Mouse (Mus musculus) kidney, adult 9 months (tissue): ENCODE measurements around the gene Prdm9.
"Not testable (repeated sequence)": the region's sequence is repeated elsewhere in the genome, so short reads cannot be mapped to it uniquely, and the experiment has no call there.

Source experiments
- DNase-seq: peaks from one replicate; pipeline ENCODE4 v3.0.0; 2022

The Prdm9 gene

DNA sequence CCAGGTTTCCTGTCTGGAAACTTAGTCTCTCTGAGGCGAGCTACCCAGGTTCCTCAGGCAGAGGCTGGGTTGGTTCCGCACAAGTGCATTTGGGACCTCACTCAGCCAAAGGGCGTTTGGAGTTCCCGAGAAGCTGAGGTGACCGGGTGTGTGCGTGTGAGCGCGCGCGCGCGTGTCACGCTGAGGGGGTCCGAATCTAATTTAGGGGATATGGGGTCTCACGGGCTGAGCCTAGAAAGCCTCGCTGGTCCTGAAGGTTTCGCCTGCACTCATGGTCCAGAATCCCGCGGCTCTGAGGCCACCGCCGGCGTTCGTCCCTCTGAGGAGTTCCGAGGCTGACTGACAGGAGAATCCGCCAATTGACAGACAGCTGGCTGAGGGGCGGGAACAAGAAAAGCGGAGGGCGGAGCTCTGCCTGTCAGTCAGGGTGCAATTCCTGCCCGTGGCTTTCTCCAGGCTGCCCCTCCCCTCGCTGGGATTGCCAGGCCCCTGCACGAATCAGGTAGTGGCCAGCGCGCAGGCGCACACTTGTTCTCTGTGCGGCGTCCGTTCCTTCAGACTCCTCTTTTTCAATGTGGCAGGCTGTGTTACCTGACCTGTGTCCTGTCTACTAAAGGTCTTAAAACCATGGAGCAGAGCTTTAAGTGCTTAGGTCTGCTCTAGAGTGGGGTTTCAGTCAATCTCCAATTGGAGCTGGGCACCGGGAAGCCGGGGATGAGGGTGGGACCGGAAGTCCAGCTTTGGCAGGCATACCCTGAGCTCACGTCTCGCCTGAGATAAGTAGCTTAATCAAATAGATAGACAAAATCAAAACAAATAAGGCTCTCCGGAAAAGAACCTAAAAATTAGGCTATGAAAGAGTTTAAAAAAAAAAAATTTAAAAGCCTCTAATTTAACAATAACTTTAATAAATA, at the start of gene Prdm9:
Prdm9 (minus strand) TSS at position 341 of the 914 bp plus-strand sequence.
- DNase-seq: peak; percentile 100

DNA sequence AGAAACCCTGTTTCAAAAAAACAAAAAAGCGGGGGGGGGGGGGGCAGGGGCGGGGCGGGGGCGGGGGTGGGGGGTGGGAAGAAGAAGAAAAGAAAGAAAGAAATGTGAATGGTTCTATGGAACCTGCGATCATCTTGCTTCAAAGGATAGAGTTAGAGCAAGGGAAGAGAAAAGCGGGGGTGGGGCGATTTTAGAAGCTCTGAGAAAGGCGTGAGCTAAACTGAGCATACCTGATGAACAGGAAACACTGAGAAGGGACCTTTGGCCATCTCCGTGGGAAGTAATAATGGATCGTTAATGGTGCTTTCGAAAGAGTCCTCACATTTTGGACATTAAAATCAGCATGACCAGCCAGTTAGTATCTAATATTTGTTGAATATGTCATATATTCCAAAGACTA, 35.3 kb upstream of the Prdm9 start:
- DNase-seq: no peak

DNA sequence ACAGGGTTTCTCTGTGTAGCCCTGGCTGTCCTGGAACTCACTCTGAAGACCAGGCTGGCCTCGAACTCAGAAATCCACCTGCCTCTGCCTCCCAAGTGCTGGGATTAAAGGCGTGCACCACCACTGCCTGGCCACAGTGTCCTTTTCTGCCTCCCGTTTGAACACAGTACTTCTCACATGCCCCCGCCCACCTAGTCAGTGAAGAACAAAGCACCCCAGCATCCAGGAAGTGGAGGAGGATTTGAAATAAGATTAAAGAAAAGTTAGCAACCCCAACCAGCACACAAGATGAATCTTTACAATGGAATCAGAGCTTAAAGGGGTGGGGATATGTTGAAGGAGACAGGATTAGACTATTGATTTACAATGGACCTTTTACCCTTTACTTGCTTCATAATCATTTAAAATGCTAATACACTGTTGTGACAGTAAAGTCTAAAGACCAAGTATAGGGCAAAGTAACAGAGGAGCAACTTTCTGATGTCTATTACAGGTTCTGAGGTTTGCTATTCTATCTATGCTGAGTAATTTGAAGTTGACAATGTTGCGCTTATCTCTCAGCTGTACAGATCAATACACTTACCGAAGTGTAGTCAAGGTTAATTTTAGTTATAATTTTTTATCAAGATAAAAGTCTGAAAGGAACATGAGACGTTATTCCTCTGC, 27.2 kb upstream of the Prdm9 start:
- no peak for DNase-seq

DNA sequence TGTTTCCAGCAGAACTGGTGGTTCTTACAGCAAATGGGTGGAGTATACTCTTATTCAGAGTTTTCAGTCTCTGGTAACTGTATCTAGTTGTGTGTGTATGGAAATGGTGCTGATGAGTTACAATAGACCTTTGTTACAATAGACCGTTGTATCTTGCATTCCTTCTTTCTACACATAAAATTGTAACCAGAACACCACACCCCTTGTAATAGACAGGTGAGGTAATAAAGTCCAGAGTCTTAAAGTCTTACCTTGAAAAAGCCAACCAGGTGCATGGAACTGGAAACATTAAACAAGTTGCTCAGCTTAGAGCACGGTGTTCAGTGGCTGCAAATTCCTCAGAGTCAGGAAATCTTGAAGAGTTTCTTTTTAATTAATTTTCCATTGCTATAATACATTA, 24.0 kb upstream of the Prdm9 start:
- DNase-seq: no peak

DNA sequence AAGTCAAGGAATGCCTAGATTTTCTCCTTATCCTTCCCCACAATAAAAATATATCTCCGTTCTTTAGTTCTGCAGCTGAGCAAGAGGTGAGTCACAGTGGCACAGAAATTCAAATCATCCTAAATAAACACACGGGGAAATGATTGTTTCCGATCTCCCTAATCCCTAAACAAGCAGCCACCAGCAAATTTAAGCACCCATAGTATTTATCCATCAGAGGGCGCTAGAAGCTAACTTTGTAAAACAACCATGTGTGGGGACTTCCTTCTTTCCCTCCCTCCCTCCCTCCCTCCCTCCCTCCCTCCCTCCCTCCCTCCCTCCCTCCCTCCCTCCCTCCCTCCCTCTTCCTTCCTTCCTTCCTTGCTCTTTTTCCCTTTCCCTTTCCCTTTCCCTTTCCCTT, 21.5 kb upstream of the Prdm9 start:
- peak; percentile 18 for DNase-seq

DNA sequence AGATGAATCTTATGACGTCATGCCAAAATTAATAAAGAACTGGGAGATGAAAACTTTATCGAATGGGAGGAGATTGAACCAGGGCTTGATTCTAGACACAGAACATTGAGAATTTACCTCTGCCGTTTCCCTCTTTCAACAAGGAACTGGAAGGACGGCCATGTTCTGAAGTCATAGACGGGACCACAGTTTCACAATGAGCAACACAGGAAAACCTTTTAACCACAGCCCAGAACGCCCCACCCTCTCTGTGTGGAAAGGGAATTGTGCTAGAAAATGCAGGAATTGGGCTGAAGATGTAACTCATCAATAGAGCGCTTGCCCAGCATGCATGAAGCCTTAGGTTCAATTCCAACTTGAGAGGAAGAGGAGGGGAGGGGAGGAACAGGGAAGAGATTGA, 18.9 kb upstream of the Prdm9 start:
- DNase-seq: no peak

DNA sequence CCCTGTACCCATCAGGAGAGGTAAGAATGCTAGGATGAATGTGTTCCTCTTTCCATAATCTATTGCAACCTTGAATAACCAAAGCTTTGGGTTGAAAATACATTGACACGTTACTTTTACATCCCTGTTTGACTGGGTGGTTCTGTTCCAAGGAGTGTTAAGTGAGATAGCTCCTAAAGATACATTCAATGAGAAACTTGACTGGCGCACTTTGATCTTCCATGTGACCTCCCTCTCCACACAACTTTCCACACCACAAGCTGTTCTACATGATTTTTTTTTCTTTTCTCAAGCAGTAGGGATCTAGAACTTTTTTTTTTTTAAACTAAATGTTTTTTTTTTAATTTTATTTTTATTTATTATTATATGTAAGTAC, 15.9 kb upstream of the Prdm9 start:
- DNase-seq: no peak

DNA sequence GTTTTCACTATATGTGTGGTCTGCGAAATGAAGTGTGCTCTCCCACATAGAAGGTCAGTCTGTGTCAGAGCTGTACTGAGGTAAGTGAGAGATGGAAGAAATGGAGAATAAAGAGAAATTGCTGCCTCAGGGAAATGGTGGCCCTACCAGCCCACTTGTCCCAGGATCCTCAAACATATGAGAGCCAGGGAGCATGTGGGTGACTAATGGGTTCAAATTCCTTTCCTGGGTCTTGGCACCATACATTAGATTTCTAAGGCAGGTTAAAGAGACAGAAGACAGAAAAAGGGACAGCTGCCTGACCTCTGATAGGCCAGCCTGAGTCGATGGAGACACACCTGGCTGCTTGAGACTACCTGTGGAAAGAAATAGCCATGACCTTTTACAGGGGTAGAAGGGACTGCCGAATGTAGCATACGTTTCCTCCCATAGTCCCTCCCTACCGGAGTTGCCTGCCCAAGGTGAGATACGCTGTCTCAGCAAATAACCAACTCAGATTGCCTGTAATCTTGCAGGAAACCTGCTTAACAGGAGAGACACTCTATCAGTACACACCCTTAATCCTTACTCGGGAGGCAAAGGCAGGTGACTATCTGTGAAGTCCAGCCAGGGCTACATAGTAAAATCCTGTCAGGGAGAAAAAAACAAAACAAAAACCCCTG, 15.4 kb upstream of the Prdm9 start:
- no peak for DNase-seq

DNA sequence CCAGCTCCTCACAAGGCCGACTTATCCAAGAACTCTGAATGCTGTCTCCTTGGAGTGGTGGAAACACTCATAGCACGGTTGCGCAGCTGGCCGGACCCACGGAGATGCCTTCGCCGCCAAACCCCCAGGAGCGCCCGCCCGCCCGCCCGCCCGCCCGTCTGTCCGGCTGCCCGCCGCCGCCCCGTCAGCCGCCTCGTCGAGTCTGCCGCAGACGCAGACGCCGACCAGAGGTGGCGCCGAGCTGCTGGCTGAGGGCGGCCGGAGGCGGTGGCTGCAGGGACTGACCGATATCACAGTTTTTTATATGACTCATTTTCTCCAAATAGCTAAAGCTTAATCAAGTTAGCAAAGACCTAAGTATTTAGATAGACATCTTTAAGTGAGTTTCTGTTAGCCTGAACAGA, 13.1 kb upstream of the Prdm9 start:
- DNase-seq: peak; percentile 33

DNA sequence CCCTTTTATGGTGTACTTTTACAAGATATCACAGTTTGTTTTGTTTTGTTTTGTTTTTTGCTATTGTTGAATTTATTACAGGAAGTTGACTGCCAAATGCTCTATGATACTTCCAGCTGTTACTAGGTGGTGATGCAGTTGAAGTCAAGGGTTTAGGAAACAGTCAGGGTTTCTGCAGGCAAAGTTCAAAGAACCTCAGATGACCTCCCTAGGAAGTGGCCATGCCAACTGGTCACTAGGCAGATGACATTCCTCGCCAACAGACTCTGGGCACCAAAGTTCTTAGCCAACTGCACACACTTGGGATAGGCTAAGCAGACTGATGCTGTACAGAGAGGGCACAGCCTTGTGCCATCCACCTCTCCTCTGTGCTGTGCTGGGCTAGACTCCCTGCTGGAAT, 10.9 kb upstream of the Prdm9 start:
- DNase-seq: no peak

DNA sequence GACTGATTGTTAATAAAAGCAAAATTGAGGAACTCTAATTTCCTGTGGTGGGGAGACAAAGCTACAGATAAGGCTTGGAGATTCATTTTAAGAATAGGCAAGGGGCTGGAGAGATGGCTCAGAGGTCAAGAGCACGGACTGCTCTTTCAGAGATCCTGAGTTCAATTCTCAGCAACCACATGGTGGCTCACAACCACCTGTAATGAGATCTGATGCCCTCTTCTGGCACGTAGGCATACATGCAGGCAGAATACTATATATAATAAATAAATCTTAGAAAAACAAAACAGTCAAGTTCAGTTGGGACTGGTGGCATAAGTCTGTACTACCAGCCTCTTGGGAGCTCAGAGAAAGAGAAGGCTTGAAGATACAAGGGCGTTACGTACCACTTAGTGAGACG, 2.8 kb upstream of the Prdm9 start:
- DNase-seq: no peak

DNA sequence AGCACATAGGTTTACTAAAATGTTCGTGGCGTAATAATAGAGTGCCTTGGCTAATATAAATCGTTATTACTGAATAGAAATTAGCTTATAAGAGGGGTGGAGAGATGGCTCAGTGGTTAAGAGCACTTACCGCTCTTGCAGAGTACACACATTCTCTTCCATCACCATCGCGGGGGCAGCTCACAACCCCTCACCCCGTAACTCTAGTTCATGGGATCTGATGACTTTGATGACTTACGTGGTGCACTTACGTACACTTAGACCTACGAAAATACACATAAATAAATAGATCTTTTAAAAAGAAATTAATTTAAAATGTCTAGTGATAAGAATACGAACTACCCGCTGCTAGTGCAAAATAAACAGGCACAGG, 760 bp upstream of the Prdm9 start:
- DNase-seq: peak; percentile 22

DNA sequence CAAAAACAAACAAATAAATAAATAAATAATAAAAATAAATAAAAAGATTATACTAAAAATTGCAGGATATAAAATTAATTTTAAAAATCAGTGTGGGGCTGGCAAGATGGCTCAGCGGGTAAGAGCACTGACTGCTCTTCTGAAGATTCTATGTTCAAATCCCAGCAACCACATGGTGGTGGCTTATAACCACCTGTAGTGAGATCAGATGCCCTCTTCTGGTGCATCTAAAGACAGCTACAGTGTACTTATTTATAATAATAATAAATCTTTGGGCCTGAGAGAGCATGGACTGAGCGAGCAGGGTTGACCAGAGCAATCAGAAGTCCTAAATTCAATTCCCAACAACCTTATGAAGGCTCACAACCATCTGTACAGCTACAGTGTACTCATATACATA, 4.2 kb downstream of the Prdm9 start:
- no peak for DNase-seq

DNA sequence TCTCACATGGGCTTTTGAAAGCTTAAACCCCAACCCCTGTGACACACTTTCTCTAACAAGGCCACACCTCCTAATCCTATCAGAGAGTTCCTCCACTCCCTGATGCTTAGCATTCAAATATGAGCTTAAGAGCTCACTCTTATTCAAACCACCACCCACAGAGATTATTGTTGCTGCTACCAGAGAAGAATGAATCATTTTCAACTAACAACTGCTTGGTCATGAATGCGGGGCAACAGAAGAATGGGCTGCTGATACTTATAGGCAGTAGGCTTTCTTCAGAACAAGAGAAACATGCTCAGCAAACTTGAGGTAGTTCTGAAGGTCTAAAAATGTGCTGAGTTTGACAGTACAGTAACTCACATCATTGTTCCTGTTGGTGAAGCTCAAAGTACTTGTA, 14.4 kb downstream of the Prdm9 start:
- no peak for DNase-seq

DNA sequence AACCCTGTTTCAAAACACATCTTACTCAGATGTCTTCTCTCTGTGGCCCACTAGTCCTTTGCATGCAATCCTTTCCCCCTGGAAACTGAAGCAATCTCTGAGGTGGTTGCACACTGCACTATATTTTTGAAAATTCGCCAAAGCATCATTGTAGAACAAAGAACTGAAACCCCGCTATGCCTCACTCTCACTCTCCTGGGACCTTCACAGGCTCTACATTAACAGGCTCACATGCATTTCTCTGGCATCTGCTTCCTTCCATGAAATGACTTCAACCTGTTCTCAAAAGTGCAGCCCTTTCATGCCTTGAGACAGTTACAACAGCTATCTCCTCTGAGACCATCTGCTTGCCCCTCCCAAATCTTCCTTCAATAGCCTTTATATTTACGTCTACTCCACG, 17.7 kb downstream of the Prdm9 start:
- DNase-seq: no peak

DNA sequence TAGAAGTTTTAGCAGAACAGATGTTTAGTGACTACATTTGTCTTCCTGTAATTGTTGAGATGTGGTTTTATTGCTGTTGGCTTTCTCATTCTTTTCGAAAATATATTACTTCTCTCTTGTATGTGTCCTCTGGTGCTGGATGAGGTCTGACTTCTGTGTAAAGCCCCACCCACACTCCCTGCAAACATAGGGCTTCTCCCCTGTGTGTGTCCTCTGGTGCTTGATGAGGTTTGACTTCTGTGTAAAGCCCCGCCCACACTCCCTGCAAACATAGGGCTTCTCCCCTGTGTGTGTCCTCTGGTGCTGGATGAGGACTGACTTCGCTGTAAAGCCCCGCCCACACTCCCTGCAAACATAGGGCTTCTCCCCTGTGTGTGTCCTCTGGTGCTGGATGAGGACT, 20.3 kb downstream of the Prdm9 start:
- DNase-seq: not testable (repeated sequence)

DNA sequence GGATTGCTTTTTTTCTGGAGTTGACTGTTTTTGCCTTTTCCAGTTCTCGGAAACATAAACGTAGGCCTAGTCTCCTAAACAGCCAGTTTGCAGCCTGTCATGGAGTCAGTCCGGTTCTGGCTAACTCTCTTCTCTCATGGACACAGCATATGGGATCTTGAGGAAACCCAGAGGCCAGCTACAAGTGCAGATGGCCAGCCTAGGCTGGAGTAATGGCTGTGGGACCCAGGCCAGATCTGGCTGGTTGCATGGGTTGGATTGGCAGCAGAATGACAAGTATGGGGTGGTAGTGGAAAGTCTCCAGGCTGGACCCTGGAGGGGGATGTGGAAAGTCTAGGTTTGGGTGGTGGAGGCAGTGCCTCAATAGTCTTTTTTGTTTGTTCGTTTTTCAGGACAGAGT, 23.8 kb downstream of the Prdm9 start:
- no peak for DNase-seq

DNA sequence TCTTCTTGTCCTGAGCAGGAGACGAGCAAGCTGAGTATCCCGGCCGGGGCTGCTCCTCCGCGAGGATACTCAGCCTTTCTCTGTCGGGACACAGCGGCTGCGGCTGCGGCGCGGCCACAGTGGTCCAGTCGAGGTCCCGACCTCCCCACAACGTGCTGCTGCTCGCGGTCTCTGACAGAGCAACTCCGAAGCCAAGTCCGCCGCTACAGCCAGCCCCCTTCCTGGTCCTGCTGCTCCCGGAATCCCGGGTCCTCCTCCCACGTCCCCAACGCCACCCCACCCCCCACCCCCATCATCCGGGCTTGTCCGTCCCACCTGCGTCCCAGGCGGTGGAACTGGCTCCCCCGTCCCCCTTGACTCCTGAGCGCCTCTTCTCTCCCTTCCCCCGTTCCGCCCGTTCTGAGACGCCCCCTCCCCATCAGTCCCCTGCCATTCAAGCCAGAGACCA, 27.7 kb downstream of the Prdm9 start:
- DNase-seq: no peak

DNA sequence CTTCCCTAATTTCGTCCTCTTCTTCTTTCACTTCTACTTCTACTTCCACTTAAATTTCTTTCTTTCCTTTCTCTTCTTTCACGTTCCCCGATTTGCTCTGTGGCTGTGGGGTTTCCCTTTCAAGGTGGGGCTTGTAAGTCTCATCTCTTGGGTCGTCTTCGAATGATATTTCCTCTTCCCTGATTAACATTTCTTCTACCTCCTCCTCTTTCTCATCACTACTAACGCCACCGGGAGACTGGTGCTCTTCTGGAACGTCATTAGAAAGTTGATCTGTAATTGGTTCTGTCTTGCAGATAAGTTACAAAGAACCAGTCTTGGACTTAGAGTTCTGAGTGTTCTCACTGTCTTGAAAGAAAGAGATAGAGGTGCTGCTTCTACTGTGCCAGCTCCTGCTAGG, 28.2 kb downstream of the Prdm9 start:
- no peak for DNase-seq

DNA sequence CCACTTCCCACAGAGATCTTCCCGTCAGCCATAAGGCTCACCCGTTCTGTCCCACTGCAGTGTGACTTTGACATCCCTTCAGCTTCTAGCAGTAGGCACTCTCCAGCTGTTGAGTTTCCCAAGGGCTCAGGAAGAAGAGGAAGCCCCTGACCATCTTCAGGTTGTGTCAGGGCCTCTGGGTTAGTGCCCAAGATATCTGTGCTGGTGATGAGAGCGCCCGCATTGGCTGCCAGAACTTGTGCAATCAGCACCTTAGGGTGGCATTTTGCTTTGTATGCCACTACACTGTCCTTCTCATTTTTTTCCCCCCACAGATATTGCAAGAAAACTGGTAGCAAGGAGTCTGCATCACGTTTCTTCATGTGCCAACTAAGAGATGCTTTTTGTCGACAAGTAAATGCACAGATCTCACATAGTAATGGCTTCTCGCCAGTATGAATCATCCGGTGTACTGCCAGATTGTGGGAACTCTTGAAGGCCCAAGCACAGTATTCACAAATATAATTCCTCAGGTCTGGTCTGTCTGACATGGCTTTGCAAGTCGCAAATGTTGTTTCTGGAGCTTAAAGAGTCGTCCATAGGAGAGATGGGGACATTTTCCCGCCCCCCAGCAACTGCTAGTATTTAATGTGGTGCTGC, 28.9 kb downstream of the Prdm9 start:
- no peak for DNase-seq

DNA sequence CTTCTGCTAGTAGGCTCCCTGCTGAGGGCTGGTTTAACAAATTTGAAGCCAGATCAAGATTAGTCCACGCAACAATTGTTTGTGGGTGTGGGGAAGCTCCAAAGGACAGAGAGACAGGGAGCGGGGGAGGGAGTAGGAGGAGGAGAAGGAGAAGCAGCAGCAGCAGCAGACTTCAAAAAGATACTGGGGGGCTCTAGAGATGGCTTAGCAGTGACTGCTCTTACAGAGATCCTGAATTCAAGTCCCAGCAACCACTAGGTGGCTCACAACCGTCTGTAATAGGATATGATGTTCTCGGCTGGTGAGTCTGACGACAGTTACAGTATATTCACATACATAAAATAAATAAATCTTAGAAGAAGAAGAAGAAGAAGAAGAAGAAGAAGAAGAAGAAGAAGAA, 34.0 kb downstream of the Prdm9 start:
- DNase-seq: peak; percentile 40

DNA sequence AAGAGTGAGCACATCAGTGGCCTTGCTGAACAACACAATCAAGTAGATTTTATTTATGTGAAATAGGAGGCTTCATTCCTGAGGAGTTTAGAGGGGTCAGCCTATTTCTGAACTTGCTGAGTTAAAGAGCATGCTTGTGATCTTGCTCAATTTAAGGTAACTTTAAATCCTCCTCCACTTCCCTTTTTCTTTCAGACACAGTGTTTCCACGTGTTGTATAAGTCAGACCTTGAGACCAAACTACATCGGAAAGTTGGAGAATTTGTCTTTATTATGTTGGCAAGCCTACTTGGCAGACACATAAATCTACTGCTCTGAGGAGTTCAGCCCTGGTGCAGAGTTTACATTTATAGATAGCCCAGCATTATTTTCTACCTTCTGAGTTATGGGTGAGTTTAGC, 35.3 kb downstream of the Prdm9 start:
- DNase-seq: no peak

DNA sequence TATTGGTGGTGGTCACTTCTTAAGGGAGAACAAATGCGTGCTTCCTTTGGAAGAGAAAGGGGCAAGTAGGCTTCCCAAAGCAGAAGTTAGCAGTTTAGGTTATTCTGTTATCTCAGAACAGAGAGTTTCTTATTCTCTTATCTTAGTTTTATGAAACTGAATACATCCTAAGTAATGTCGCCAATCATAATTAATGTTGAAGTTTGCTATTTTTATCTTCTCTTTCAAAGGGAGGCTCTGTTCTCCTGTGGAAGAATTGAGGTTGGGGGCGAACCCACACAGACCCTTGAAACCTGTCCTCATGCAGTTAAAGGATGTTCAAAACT, 36.4 kb downstream of the Prdm9 start:
- no peak for DNase-seq
